Mouse (Mus musculus): ENCODE data around the gene Clcc1. TPM values are rescaled to one million over a fixed set of nuclear protein-coding genes. Genes with fewer than 3 reads are reported as not detected.
"Not testable (repeated sequence)": the region's sequence is repeated elsewhere in the genome, so short reads cannot be mapped to it uniquely, and the experiment has no call there.

Clcc1 gene
- total RNA-seq (2015), result 36.1 and 39.2 TPM in 2 replicates
- 85.3 and 91.2 TPM in 2 replicates for total RNA-seq (2017)

GRCm38 (mm10) chr3:108653710-108654379 is at the start of gene Clcc1:
Gene Clcc1, plus strand, starts transcription at chr3:108653913.
- peak; percentile 96 for ATAC-seq (replicated peaks; ENCODE audit: poor library complexity)

GRCm38 (mm10) chr3:108608906-108609305 is 44.8 kb upstream of the Clcc1 start:
- ATAC-seq (replicated peaks; ENCODE audit: poor library complexity), result 0 out of 2 replicates have a peak, but pooled peaks have one; percentile 34

- ATAC-seq (replicated peaks; ENCODE audit: poor library complexity), result no peak
These were observed 19.0 kb upstream of the Clcc1 start for GRCm38 (mm10) chr3:108634761-108635160.

DNA sequence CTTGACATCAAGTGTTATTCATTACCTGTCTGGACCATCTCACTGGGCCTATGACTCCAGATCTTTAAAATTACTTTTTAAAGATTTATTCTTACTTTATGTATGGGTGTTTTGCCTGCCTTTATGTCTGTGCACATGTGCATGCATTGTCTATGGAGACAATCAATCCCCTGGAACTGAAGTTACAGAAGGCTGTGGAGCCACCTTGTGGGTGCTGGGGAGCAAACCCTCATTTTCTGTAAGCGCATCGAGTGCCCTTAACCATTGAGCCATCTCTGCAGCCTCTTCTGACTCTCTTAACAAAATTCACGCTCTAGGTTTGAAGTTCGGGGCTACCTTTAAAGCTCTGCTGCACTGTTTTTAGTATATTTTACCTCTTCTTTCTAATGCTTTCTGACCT is 14.3 kb upstream of the Clcc1 start:
- peak; percentile 63; the same call in 1 of the 2 replicates for ATAC-seq (replicated peaks; ENCODE audit: poor library complexity)

DNA sequence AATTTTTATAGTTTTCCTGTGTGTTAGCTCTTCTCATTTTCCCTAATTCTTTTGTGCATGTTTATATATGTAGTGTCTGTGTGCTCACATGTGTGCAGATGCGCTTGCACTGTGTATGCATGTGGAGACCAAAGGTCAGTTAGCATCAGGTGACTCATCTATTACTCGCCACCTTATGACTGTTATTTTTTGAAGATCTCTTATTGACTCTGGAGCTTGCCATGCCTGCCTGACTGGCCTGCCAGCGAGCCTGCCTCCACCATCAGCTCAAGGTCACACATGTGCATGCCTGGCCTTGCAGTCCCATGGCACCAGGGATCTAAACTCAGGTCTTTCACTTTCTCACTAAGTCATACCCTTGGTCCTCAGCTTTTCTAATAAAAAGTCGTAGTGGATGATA is 12.7 kb upstream of the Clcc1 start:
- ATAC-seq (replicated peaks; ENCODE audit: poor library complexity), result no peak

DNA sequence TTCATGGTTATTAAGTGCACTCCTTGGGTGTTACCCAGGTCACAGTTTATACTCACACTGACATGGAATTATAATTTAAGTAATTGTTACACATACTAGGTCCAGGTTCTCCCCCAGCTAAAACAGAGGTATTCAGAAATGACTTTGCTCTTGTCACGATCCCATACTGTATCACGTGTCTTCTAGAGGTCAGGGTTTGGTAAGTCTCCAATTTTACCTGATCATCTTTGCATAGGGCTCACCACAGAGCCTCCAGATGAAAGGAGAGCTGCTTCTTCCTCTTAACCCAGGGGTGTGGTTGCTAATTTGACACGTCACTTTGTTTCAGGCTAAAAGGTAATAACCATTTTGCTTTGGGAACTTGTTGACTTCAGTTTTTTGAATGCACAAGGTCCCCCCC is 8.9 kb upstream of the Clcc1 start:
- ATAC-seq (replicated peaks; ENCODE audit: poor library complexity), result no peak

GRCm38 (mm10) chr3:108646036-108646435 is 7.7 kb upstream of the Clcc1 start:
- ATAC-seq (replicated peaks; ENCODE audit: poor library complexity), result no peak

DNA sequence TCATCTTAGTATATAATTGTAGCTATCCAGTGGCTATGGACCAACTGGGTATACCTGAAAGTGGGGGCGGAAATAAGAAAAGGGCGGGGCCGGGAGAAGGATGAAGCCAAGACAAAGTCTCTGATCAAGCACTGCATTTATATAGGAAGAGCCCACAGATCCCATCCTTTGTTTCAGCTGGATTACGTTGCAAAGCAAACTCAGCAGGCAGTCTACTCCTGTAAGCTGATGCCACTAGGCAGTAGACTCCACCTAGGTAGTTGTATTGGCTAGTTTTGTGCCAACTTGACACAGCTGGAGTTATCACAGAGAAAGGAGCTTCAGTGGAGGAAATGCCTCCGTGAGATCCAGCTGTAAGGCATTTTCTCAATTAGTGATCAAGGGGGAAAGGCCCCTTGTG is 6.0 kb upstream of the Clcc1 start:
- not testable (repeated sequence) for ATAC-seq (replicated peaks; ENCODE audit: poor library complexity)

- ATAC-seq (replicated peaks; ENCODE audit: poor library complexity), result peak; percentile 52
These were observed 659 bp upstream of the Clcc1 start for GRCm38 (mm10) chr3:108652866-108653642.

GRCm38 (mm10) chr3:108654566-108654965 is 853 bp downstream of the Clcc1 start:
- ATAC-seq (replicated peaks; ENCODE audit: poor library complexity), result no peak

DNA sequence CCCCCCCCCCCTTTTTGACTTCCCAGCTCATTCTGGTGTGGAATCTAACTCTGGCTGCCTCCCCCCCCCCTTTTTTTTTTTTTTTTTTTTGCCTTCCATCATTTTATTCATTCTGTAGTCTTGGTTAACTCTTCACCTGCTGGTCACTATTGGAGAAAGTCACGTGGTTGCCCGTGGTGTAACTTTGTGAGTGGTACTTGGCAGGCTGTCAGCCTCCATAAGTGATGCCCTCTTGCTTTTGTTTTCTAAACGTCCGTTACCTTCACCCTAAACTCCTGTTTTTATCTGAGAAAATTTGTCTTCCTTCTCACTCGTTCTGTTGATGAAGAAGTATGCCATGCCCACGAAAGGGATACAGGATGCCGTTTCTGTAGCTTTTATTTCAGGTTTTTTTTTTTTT is 1.8 kb downstream of the Clcc1 start:
- ATAC-seq (replicated peaks; ENCODE audit: poor library complexity), result no peak

GRCm38 (mm10) chr3:108658612-108659011 is 4.9 kb downstream of the Clcc1 start:
- no peak for ATAC-seq (replicated peaks; ENCODE audit: poor library complexity)

- peak; percentile 48; the same call in 1 of the 2 replicates for ATAC-seq (replicated peaks; ENCODE audit: poor library complexity)
These were observed 7.2 kb downstream of the Clcc1 start for GRCm38 (mm10) chr3:108660941-108661340.

DNA sequence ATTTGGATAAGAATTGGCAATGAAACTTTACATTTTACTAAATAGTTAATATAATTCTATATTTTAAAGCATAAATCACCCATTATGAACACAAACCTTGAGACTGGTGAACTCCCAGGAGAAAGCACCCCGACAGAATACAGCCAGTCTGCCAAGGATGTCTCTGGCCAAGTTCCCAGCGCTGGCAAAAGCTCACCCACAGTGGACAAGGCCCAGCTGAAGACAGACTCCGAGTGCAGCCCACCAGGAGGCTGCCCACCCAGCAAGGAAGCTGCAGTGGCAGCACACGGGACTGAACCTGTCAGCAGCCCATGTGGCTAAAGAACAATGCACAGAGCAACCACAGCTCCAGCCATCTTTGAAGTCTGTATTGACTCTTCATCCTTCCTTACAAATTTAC is 22.9 kb downstream of the Clcc1 start:
- ATAC-seq (replicated peaks; ENCODE audit: poor library complexity), result no peak

DNA sequence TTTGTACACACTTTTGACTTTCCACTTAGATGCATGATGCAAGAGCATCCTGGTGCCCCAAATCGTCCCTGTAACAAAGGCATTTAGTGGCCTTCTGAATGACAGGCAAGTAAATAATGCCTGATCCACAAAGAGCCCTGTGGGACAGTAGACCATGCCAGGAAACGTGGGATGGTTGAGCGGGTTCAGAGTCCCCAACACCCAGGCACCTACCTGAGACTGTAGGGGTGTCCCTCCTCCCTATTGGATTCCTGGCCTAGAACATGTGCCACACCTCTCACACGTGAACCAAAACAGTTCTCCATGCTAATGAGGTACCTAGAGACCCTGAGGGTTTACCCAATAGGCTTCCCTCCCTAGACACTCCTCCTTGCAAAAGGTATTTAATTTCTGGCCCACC is 27.3 kb downstream of the Clcc1 start:
- no peak for ATAC-seq (replicated peaks; ENCODE audit: poor library complexity)

GRCm38 (mm10) chr3:108683597-108683996 is 29.9 kb downstream of the Clcc1 start:
- ATAC-seq (replicated peaks; ENCODE audit: poor library complexity), result not testable (repeated sequence)

DNA sequence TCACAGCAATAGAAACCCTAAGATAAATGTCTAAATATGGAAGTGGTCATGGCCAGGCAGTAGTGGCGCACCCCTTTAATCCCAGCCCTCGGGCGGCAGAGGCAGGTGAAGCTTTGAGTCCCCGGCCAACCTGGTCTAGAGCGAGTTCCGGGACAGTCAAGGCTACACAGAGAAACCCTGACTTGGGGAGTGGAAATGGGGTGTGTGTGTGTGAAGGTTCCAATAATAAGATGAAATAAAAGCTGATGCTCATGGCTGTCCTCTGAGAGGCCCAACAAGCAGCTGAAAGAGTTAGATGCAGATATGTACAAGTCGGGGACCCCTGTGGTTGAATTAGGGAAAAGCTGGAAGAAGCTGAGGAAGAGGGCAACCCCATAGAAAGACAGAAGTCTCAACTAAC is 32.0 kb downstream of the Clcc1 start:
- no peak for ATAC-seq (replicated peaks; ENCODE audit: poor library complexity)

GRCm38 (mm10) chr3:108689015-108689441 is 35.3 kb downstream of the Clcc1 start:
- no peak for ATAC-seq (replicated peaks; ENCODE audit: poor library complexity)

DNA sequence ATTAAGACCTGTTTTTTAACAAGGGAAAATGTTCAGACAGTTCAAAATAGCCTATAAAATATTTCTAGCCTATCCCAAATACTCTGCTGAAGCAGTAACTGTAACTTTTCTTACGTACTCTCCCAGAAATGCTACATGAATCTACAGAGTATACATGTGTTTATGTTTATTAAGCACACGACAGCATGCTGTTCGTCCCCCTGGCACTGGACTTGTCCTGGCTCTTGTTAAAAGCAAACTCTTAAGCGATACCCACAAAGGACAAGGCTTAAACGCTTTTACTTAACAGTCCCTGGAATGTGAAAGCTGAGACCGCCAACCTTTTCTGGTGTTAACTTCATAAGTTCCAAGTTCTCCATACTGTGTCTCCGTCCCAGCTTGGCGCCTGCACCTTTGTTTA is 35.7 kb downstream of the Clcc1 start:
- ATAC-seq (replicated peaks; ENCODE audit: poor library complexity), result no peak

DNA sequence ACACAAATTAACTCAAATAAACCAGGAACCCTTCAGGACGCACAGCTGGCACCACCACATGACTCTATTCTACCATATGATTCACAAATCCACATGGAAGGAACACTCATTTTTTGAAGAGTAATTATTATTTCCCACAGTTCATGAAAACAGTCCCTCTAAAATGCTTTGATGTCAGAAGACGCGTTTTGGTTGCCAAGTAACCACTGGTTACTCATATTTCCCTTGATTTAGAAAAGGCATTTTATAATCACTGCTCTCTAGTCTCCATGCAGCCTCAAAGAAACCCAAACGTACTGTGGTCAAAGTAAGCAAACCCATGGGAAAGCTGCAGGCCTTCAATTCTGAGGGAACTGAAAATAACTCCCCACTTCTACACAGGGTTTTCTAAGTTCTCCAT is 36.3 kb downstream of the Clcc1 start:
- ATAC-seq (replicated peaks; ENCODE audit: poor library complexity), result no peak

DNA sequence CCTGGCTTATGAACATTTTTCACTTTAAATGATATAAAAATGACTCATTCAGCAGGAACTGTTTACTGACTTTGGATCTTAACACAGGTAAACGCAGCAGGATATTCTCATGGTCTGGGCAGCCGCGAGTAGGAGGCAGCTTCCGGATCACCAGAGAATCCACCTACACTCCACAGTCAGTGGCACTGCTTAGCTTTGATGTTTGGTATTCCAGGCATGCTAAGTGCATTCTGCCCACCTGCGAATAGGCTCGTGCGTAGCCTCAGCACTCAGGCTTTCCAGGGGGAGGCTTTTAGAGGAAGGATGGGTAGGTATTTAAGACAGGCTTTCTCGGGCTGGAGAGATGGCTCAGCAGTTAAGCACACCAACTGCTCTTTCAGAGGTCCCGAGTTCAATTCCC is 40.6 kb downstream of the Clcc1 start:
- no peak for ATAC-seq (replicated peaks; ENCODE audit: poor library complexity)

GRCm38 (mm10) chr3:108698662-108699061 is 44.9 kb downstream of the Clcc1 start:
- no peak for ATAC-seq (replicated peaks; ENCODE audit: poor library complexity)

Measured in megakaryocyte progenitor cell, adult 5-6 weeks (primary cell).